Mouse (Mus musculus): ENCODE measurements around the gene Asl. TPM values are rescaled to one million over a fixed set of nuclear protein-coding genes. Genes with fewer than 3 reads are reported as not detected.

The Asl gene
- total and polyA plus RNA-seq, 2 experiments from 2014 or later = 39.1 to 52.8 TPM

- no peaks in the 10 kb centered on the region for H3K4me1 ChIP-seq (ENCODE audit: insufficient read depth, low read length)
- no peak for ATAC-seq (ENCODE audit: low FRiP score)
- no peak for TF ChIP-seq CTCF (IDR thresholded peaks at IDR 0.05)
These were observed 57.6 kb downstream of the Asl start for GRCm38 (mm10) chr5:129971491-129971890.

GRCm38 (mm10) chr5:129968417-129968816 is 60.6 kb downstream of the Asl start:
- Histone ChIP-seq H3K9me3 (ENCODE audit: low read length) (no peaks in the 10 kb centered on the region), H3K27ac (ENCODE audit: low read depth, low read length) (no peak overlapping the region), H3K4me1 (ENCODE audit: insufficient read depth, low read length) (no peaks in the 10 kb centered on the region), H3K9ac (replicated peaks; ENCODE audit: low read length, poor library complexity, severe bottlenecking) (no peak overlapping the region), H3K36me3 (ENCODE audit: insufficient read depth, low read length) (peaks cover 2% of the 10 kb centered on the region; the same call in 1 of the 2 replicates), H3K4me3 (ENCODE audit: low read depth, low read length) (no peak overlapping the region), H3K27me3 (ENCODE audit: insufficient read depth, low read length) (no peaks in the 10 kb centered on the region), H3K4me2 (ENCODE audit: low read depth, low read length, poor library complexity, severe bottlenecking) (no peak overlapping the region)
- DNase-seq (ENCODE audit: low spot score) (no peak), ATAC-seq (ENCODE audit: low FRiP score) (no peak)
- WGBS = 78% methylated on average over 7 of the region's 7 CpGs
- TF ChIP-seq CTCF (IDR thresholded peaks at IDR 0.05) = no peak

More at GRCm38 (mm10) chr5:129971491-129971890, 57.6 kb downstream of the Asl start:
- Histone ChIP-seq H3K36me3 (ENCODE audit: insufficient read depth, low read length) (peaks cover 5% of the 10 kb centered on the region), H3K27ac (ENCODE audit: low read depth, low read length) (no peak overlapping the region), H3K9me3 (ENCODE audit: low read length) (no peaks in the 10 kb centered on the region), H3K4me3 (ENCODE audit: low read depth, low read length) (no peak overlapping the region), H3K4me2 (ENCODE audit: low read depth, low read length, poor library complexity, severe bottlenecking) (no peak overlapping the region), H3K9ac (replicated peaks; ENCODE audit: low read length, poor library complexity, severe bottlenecking) (no peak overlapping the region), H3K27me3 (ENCODE audit: insufficient read depth, low read length) (no peaks in the 10 kb centered on the region)
- 94% methylated on average over 4 of the region's 4 CpGs for WGBS
- no peak for DNase-seq (ENCODE audit: low spot score)

DNA sequence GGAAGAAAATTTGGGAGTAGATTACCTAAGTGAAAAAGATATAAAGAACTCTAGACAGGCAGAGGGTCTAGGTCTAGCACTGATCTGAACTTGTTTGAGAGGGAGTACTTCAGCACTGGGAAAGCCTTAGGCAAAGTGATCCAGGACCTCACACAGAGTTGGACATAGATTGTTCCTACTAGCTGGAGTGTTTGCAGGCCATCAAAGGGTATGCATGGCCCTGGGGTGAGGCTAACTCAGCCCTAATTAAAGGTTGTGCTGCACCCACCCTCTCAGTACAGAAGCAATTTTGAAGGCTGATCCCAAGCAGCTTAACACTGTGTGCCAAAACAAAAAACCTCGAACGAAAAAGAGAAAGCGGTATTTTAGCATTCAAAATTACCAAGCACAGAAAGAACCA is 62.6 kb downstream of the Asl start:
- Histone ChIP-seq H3K4me3 (ENCODE audit: low read depth, low read length) (no peak overlapping the region), H3K27ac (ENCODE audit: low read depth, low read length) (no peak overlapping the region), H3K36me3 (ENCODE audit: insufficient read depth, low read length) (no peaks in the 10 kb centered on the region), H3K27me3 (ENCODE audit: insufficient read depth, low read length) (no peaks in the 10 kb centered on the region), H3K9ac (replicated peaks; ENCODE audit: low read length, poor library complexity, severe bottlenecking) (no peak overlapping the region), H3K9me3 (ENCODE audit: low read length) (no peaks in the 10 kb centered on the region), H3K4me1 (ENCODE audit: insufficient read depth, low read length) (no peaks in the 10 kb centered on the region), H3K4me2 (ENCODE audit: low read depth, low read length, poor library complexity, severe bottlenecking) (no peak overlapping the region)
- no peak for TF ChIP-seq CTCF (IDR thresholded peaks at IDR 0.05)
- WGBS = 82% methylated on average over 3 of the region's 3 CpGs
- DNase-seq (ENCODE audit: low spot score) = no peak
- no peak for ATAC-seq (ENCODE audit: low FRiP score)

DNA sequence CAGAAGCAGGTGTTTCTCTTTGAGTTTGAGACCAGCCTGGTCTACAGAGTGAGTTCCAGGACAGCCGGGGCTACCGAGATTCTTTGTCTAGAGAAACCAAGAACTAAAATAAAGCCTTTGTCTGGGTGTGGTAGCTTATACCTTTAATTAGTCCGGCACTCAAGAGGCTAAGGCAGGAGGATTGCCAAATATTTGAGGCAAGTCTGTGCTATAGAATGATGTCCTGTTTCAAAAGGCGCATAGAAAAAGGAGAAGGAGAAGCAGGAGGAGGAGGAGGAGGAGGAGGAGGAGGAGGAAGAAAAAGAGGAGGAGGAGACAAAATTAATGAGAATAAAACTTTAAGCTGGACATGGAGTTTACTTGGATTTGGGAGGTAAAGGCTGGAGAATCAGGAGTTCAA is 65.8 kb downstream of the Asl start:
- no peak overlapping the region for H3K4me3 ChIP-seq (ENCODE audit: low read depth, low read length)
- H3K27me3 ChIP-seq (ENCODE audit: insufficient read depth, low read length) = no peaks in the 10 kb centered on the region
- 73% methylated on average over 4 of the region's 4 CpGs for WGBS
- H3K27ac ChIP-seq (ENCODE audit: low read depth, low read length) = no peak overlapping the region
- no peak overlapping the region for H3K4me2 ChIP-seq (ENCODE audit: low read depth, low read length, poor library complexity, severe bottlenecking)
- no peak overlapping the region for H3K9ac ChIP-seq (replicated peaks; ENCODE audit: low read length, poor library complexity, severe bottlenecking)
- no peaks in the 10 kb centered on the region for H3K9me3 ChIP-seq (ENCODE audit: low read length)
- no peak for ATAC-seq (ENCODE audit: low FRiP score)
- no peak for TF ChIP-seq CTCF (IDR thresholded peaks at IDR 0.05)
- no peaks in the 10 kb centered on the region for H3K4me1 ChIP-seq (ENCODE audit: insufficient read depth, low read length)
- H3K36me3 ChIP-seq (ENCODE audit: insufficient read depth, low read length) = no peaks in the 10 kb centered on the region
- DNase-seq (ENCODE audit: low spot score) = no peak

Other genes starting within 250 kb of the Asl start
- gene Psph, start 241.8 kb downstream of the Asl start, total RNA-seq (2014; rRNA removed) = 18.5 and 33.1 TPM in 2 replicates
- 40.3 and 42.0 TPM in 2 replicates for gene Psph, start 241.8 kb downstream of the Asl start, polyA plus RNA-seq (2015; fragmentation: Nextera tagmentation; extraction: Ambion mirVana)
- gene Sumf2, start 182.3 kb downstream of the Asl start, total RNA-seq (2014; rRNA removed) = 33.5 and 56.9 TPM in 2 replicates
- gene Sumf2, start 182.3 kb downstream of the Asl start, polyA plus RNA-seq (2015; fragmentation: Nextera tagmentation; extraction: Ambion mirVana) = 24.5 and 26.8 TPM in 2 replicates
- 742 and 901 TPM in 2 replicates for gene Chchd2, start 141.8 kb downstream of the Asl start, total RNA-seq (2014; rRNA removed)
- 693 and 752 TPM in 2 replicates for gene Chchd2, start 141.8 kb downstream of the Asl start, polyA plus RNA-seq (2015; fragmentation: Nextera tagmentation; extraction: Ambion mirVana)
- gene Zbed5, start 133.5 kb downstream of the Asl start, total RNA-seq (2014; rRNA removed) = 15.1 TPM in 2 replicates
- 10.7 and 10.9 TPM in 2 replicates for gene Zbed5, start 133.5 kb downstream of the Asl start, polyA plus RNA-seq (2015; fragmentation: Nextera tagmentation; extraction: Ambion mirVana)
- 0.66 and 3.0 TPM in 2 replicates for gene Phkg1, start 130.7 kb downstream of the Asl start, total RNA-seq (2014; rRNA removed)
- 1.5 TPM in 2 replicates for gene Phkg1, start 130.7 kb downstream of the Asl start, polyA plus RNA-seq (2015; fragmentation: Nextera tagmentation; extraction: Ambion mirVana)
- gene Nupr1l, start 120.7 kb downstream of the Asl start, total RNA-seq (2014; rRNA removed) = 1.1 and 1.9 TPM in 2 replicates
- 5.2 and 5.8 TPM in 2 replicates for gene Nupr1l, start 120.7 kb downstream of the Asl start, polyA plus RNA-seq (2015; fragmentation: Nextera tagmentation; extraction: Ambion mirVana)
- 78.5 and 87.1 TPM in 2 replicates for gene Vkorc1l1, start 87.3 kb downstream of the Asl start, total RNA-seq (2014; rRNA removed)
- gene Vkorc1l1, start 87.3 kb downstream of the Asl start, polyA plus RNA-seq (2015; fragmentation: Nextera tagmentation; extraction: Ambion mirVana) = 21.0 and 22.8 TPM in 2 replicates
- 22.0 and 26.7 TPM in 2 replicates for gene Gusb, start 26.2 kb downstream of the Asl start, total RNA-seq (2014; rRNA removed)
- gene Gusb, start 26.2 kb downstream of the Asl start, polyA plus RNA-seq (2015; fragmentation: Nextera tagmentation; extraction: Ambion mirVana) = 42.3 and 44.9 TPM in 2 replicates
- 54.0 and 63.3 TPM in 2 replicates for gene Crcp, start within 50 bp of the Asl start, total RNA-seq (2014; rRNA removed)
- gene Crcp, start within 50 bp of the Asl start, polyA plus RNA-seq (2015; fragmentation: Nextera tagmentation; extraction: Ambion mirVana) = 86.8 and 90.9 TPM in 2 replicates
- 37.1 and 46.5 TPM in 2 replicates for gene Tpst1, start 44.1 kb upstream of the Asl start, total RNA-seq (2014; rRNA removed)
- 50.0 TPM in 2 replicates for gene Tpst1, start 44.1 kb upstream of the Asl start, polyA plus RNA-seq (2015; fragmentation: Nextera tagmentation; extraction: Ambion mirVana)
- gene Kctd7, start 115.6 kb upstream of the Asl start, total RNA-seq (2014; rRNA removed) = 19.5 and 22.3 TPM in 2 replicates
- 12.2 and 14.3 TPM in 2 replicates for gene Kctd7, start 115.6 kb upstream of the Asl start, polyA plus RNA-seq (2015; fragmentation: Nextera tagmentation; extraction: Ambion mirVana)
- 15.5 and 24.2 TPM in 2 replicates for gene Rabgef1, start 142.6 kb upstream of the Asl start, total RNA-seq (2014; rRNA removed)
- gene Rabgef1, start 142.6 kb upstream of the Asl start, polyA plus RNA-seq (2015; fragmentation: Nextera tagmentation; extraction: Ambion mirVana) = 31.3 and 34.1 TPM in 2 replicates
- 46.9 and 50.1 TPM in 2 replicates for gene Tmem248, start 187.8 kb upstream of the Asl start, total RNA-seq (2014; rRNA removed)
- gene Tmem248, start 187.8 kb upstream of the Asl start, polyA plus RNA-seq (2015; fragmentation: Nextera tagmentation; extraction: Ambion mirVana) = 28.6 and 31.6 TPM in 2 replicates
- 16.6 and 20.3 TPM in 2 replicates for gene Sbds, start 226.3 kb upstream of the Asl start, total RNA-seq (2014; rRNA removed)
- 39.8 and 46.4 TPM in 2 replicates for gene Sbds, start 226.3 kb upstream of the Asl start, polyA plus RNA-seq (2015; fragmentation: Nextera tagmentation; extraction: Ambion mirVana)
- gene Tyw1, start 226.4 kb upstream of the Asl start, total RNA-seq (2014; rRNA removed) = 18.3 and 21.3 TPM in 2 replicates
- 16.3 and 18.0 TPM in 2 replicates for gene Tyw1, start 226.4 kb upstream of the Asl start, polyA plus RNA-seq (2015; fragmentation: Nextera tagmentation; extraction: Ambion mirVana)